Mouse (Mus musculus) embryo, embryonic 11.5 days (tissue): ENCODE measurements around the gene Nckap5.

ENCODE experiments used
- DNase-seq: peaks from one replicate; pipeline ENCODE4 v3.0.0-alpha.2; 2012; ENCODE audit warnings: low read depth, low spot score

The Nckap5 gene

DNA sequence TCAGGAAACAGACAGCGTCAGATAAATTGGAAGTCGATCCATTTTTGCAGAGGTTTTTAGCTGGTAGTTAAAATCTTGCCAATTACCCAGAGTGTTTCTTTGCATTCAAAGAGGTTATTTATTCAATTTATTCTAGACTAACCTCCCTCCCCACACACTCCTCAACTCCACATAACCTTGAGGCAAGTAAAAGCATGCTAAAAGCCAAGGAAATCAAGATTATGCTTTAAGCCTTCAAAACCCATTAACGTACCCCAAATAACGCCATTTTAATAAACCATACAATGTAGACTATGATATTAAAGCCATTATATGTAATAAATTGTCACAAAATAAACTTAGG, 129.7 kb downstream of the Nckap5 start:
- no peak for DNase-seq

- no peak for DNase-seq
These were observed 130.3 kb downstream of the Nckap5 start for GRCm38 (mm10) chr1:126700063-126700977.

- no peak for DNase-seq
These were observed 137.0 kb downstream of the Nckap5 start for GRCm38 (mm10) chr1:126693585-126693984.

GRCm38 (mm10) chr1:126688593-126688992, 142.0 kb downstream of the Nckap5 start:
- no peak for DNase-seq

DNA sequence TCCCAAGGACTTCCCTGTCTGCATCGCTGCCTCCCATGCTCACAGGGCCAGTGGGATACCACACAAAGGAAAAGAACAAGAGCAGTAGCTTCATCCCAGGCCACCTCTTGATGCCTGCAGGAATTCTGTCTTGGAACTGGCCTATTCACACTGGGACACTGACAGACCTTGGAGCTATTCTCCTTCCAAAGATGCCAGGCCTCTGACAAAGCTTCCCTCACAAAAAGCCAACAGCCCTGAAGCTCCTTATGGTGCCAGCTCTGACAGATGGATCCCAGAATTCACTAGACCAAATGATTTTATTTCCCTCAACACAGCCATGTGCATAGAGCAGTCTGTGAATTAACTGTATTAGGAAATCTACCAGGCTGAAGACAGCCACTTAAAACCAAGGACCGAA, 143.9 kb downstream of the Nckap5 start:
- no peak for DNase-seq

GRCm38 (mm10) chr1:126683621-126684445, 146.8 kb downstream of the Nckap5 start:
- DNase-seq = no peak

- no peak for DNase-seq
These were observed 148.8 kb downstream of the Nckap5 start for GRCm38 (mm10) chr1:126681773-126682172.

DNA sequence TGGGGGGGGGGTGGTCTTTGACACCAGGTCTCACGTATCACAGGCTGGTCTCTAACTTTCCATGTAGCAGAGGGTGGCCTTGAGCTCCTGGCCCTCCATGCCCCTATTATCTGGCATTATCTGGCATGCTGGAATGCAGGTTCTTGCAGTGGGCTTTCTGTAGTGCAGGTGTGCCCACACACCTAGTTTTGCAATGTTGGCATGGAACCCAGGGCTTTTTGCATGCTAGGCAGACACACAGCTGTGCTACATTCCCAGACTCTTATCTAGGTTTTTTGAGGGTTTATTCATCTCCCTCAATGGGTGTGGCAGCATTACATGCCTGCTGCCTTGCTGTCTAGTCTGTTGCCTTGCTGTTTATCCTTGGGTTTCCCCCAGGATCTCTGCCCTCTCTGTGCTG, 151.3 kb downstream of the Nckap5 start:
- no peak for DNase-seq

- no peak for DNase-seq
These were observed 153.3 kb downstream of the Nckap5 start for GRCm38 (mm10) chr1:126677280-126677679.

- DNase-seq = no peak
These were observed 153.8 kb downstream of the Nckap5 start for GRCm38 (mm10) chr1:126676769-126677168.

- DNase-seq = no peak
These were observed 155.5 kb downstream of the Nckap5 start for GRCm38 (mm10) chr1:126675142-126675541.

GRCm38 (mm10) chr1:126673238-126673637, 157.4 kb downstream of the Nckap5 start:
- no peak for DNase-seq

DNA sequence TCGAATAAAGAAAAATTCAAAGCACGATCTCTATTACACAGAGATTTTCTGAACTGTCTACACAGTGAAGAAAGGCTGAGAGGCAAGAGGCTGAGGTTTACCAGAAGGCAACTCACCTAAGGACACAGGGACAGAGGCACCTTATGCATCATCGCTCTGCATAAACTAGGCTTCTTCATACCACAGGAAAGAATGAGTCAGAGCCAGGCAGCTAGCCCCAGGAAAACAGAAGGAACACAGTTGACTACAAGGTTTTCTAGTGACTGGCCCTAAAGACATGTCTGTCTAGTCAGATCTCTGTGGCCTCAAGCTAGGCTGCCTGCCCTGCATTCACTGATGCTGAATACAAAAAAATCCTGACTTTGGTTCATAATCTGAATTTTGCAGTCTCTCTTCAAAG, 160.1 kb downstream of the Nckap5 start:
- DNase-seq = no peak

DNA sequence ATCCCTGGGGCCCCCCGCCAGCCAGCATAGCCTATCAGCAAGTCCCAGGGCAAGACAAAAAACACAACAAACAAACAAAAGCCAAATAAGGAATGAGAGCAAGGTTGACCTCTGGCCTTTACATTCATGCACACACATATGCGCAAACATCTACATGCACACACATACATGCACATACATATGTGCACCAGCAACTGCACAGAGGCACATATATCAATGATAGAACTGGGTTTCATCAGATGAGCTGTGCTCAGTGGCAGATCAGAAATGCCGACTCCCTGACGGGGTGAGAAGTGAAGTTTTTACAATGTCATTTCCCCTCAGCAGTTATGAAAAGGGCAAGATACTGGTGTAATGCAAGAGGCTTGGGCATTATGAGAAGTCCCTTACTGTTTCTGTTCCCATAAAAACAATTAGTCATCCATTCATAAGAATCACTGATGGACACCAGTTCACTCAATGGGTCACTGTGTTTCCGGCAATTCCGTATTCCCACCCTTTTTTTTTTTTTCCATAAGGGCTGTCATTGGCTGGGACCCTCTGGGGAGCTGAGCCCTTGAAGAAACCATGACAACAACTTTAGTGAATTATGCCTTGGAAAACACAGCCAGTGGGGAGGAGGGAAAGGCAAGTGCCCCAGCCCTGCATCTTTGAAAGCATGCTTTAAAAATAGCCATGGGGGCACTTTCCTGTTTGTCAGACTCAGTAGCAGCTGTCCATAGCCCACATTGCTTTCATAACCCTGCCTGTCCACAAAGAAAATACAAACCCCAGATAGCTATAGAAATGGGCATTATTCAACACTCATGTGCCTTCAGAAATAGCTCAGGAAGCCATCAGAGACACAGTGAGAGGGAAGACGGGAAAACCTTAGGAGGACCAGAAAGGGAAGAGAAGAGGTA, 170.2 kb downstream of the Nckap5 start:
- DNase-seq = no peak

- no peak for DNase-seq
These were observed 171.9 kb downstream of the Nckap5 start for GRCm38 (mm10) chr1:126658731-126659130.

- no peak for DNase-seq
These were observed 174.4 kb downstream of the Nckap5 start for GRCm38 (mm10) chr1:126656246-126656645.

DNA sequence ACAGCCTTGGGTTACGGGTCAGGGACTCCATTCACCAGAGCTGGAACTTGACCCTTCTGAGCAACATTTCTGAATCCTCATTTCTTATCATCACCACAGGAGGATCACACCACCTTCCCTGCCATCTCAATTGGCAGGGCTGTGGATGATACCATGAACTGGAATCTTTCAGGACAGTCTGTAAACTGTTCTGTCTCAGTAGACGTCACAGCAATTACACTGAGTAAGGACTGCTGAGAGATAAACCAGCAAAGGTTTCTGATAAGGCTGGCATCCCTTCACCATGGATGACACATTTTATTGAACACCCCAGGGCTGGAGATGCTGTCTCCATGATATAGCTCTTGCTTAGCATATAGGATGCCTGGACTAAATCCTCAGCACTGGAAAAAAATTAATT, 178.5 kb downstream of the Nckap5 start:
- DNase-seq = no peak

DNA sequence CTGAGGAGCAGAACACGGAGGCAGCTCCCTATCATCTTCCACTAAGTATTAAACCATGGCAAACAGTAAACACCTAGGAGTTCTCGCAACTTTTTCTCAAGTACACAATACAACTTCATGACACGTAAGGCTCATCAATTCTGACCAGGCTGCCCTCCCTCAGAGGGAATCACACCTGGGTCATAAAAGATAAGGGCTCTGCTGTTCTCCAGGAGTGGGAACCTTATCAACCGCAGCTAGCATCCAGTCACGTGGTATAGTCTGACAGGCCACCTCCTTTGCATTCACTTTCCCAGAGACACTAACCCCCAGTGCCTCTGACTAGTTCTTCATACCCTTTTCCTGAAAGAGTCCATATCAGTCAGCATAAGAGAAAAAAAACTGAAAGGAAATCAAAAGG, 179.8 kb downstream of the Nckap5 start:
- DNase-seq = no peak

- no peak for DNase-seq
These were observed 187.8 kb downstream of the Nckap5 start for GRCm38 (mm10) chr1:126642751-126643150.

- DNase-seq = no peak
These were observed 191.1 kb downstream of the Nckap5 start for GRCm38 (mm10) chr1:126639463-126639862.

- DNase-seq = no peak
These were observed 193.1 kb downstream of the Nckap5 start for GRCm38 (mm10) chr1:126637515-126637914.

DNA sequence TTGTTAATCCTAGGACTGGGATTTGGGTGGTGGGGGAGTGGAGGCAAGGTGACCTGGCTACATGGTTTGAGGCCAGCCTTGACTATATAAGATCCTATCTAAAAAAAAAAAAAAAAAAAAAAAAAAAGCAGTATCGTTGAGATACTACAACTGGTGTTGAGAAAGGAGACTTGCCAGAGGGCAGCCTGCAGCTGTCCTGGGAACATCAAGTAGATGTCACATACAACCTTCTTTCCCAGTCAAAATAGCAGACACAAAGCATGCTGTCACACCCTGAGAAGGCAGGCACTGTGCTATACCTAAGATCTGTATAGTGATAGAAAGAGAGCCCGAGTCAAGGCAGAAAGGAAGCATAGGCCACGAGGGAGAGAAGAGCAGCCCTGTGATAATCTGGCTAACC, 204.4 kb downstream of the Nckap5 start:
- no peak for DNase-seq
